Mouse (Mus musculus): ENCODE data around the gene Wasf2. TPM values are rescaled to one million over a fixed set of nuclear protein-coding genes. Genes with fewer than 3 reads are reported as not detected.
A peak's percentile ranks its signal among the peaks of the same experiment; 100 is the strongest.

Gene Wasf2
- total RNA-seq, 2 experiments from 2014 or later: 34.0 to 35.7 TPM

- intact Hi-C loops (cut with DNase I): no loop called here
- DNase-seq: no peak
These were observed 8.9 kb upstream of the Wasf2 start for GRCm38 (mm10) chr4:133121416-133121815.

- no peak for DNase-seq
- intact Hi-C loops (cut with DNase I): no loop called here
These were observed 8.2 kb upstream of the Wasf2 start for GRCm38 (mm10) chr4:133121974-133122637.

GRCm38 (mm10) chr4:133127079-133127478 lies 3.2 kb upstream of the Wasf2 start:
- intact Hi-C loops (cut with DNase I): no loop called here

GRCm38 (mm10) chr4:133127894-133128293 lies 2.4 kb upstream of the Wasf2 start:
- DNase-seq: no peak
- intact Hi-C loops (cut with DNase I): no loop called here

More at GRCm38 (mm10) chr4:133127079-133127478, 3.2 kb upstream of the Wasf2 start:
- DNase-seq: no peak

- intact Hi-C loops (cut with DNase I): no loop called here
These were observed 914 bp upstream of the Wasf2 start for GRCm38 (mm10) chr4:133129391-133129790.

GRCm38 (mm10) chr4:133130890-133131741 lies 811 bp downstream of the Wasf2 start:
- intact Hi-C loops (cut with DNase I): no loop called here
- no peak for DNase-seq

More at GRCm38 (mm10) chr4:133129391-133129790, 914 bp upstream of the Wasf2 start:
- DNase-seq: no peak

GRCm38 (mm10) chr4:133132027-133132426 lies 1.7 kb downstream of the Wasf2 start:
- intact Hi-C loops (cut with DNase I): no loop called here

GRCm38 (mm10) chr4:133136946-133137345 lies 6.6 kb downstream of the Wasf2 start:
- no peak for DNase-seq
- intact Hi-C loops (cut with DNase I): no loop called here

More at GRCm38 (mm10) chr4:133132027-133132426, 1.7 kb downstream of the Wasf2 start:
- no peak for DNase-seq

GRCm38 (mm10) chr4:133138971-133139370 lies 8.7 kb downstream of the Wasf2 start:
- intact Hi-C loops (cut with DNase I): no loop called here
- DNase-seq: no peak

- intact Hi-C loops (cut with DNase I): no loop called here
- DNase-seq: no peak
These were observed 24.7 kb downstream of the Wasf2 start for GRCm38 (mm10) chr4:133155006-133155405.

GRCm38 (mm10) chr4:133155726-133156125 lies 25.4 kb downstream of the Wasf2 start:
- intact Hi-C loops (cut with DNase I): no loop called here

GRCm38 (mm10) chr4:133156422-133156821 lies 26.1 kb downstream of the Wasf2 start:
- DNase-seq: no peak
- intact Hi-C loops (cut with DNase I): no loop called here

More at GRCm38 (mm10) chr4:133155726-133156125, 25.4 kb downstream of the Wasf2 start:
- DNase-seq: no peak

- intact Hi-C loops (cut with DNase I): no loop called here
- DNase-seq: peak; percentile 18
These were observed 26.5 kb downstream of the Wasf2 start for GRCm38 (mm10) chr4:133156831-133157230.

GRCm38 (mm10) chr4:133159127-133159526 lies 28.8 kb downstream of the Wasf2 start:
- intact Hi-C loops (cut with DNase I): no loop called here

GRCm38 (mm10) chr4:133159646-133160045 lies 29.3 kb downstream of the Wasf2 start:
- intact Hi-C loops (cut with DNase I): no loop called here
- DNase-seq: no peak

More at GRCm38 (mm10) chr4:133159127-133159526, 28.8 kb downstream of the Wasf2 start:
- DNase-seq: no peak

- intact Hi-C loops (cut with DNase I): no loop called here
- DNase-seq: no peak
These were observed 29.9 kb downstream of the Wasf2 start for GRCm38 (mm10) chr4:133160211-133160610.

GRCm38 (mm10) chr4:133160821-133161220 lies 30.5 kb downstream of the Wasf2 start:
- intact Hi-C loops (cut with DNase I): no loop called here
- DNase-seq: no peak

- no peak for DNase-seq
- intact Hi-C loops (cut with DNase I): no loop called here
These were observed 31.9 kb downstream of the Wasf2 start for GRCm38 (mm10) chr4:133162196-133162595.

GRCm38 (mm10) chr4:133166773-133167172 lies 36.5 kb downstream of the Wasf2 start:
- intact Hi-C loops (cut with DNase I): no loop called here
- no peak for DNase-seq

GRCm38 (mm10) chr4:133169237-133170055 lies 39.1 kb downstream of the Wasf2 start:
- DNase-seq: no peak
- intact Hi-C loops (cut with DNase I): no loop called here

GRCm38 (mm10) chr4:133170056-133170524 lies 39.8 kb downstream of the Wasf2 start:
- intact Hi-C loops (cut with DNase I): no loop called here
- no peak for DNase-seq

Measured in left cerebral cortex, postnatal 4 days (tissue).